Mouse (Mus musculus) small intestine, adult 2 months (tissue): ENCODE results near the gene Gcnt2.

Experiments
- CTCF ChIP-seq: fragments of 200-500 bp; IDR thresholded peaks from 2 replicates; pipeline ENCODE4 v1.5.1; 2012; ENCODE audit warnings: low read depth, mild to moderate bottlenecking, control low read depth, inconsistent platforms, low read length, moderate library complexity, mixed read lengths; ENCODE audit not compliant: insufficient replicate concordance, insufficient read length; ENCODE audit errors: extremely low read depth
- POLR2A ChIP-seq: fragments of 200-500 bp; IDR thresholded peaks from 2 replicates; pipeline ENCODE4 v1.6.1; 2012; ENCODE audit warnings: low read depth, mild to moderate bottlenecking, control low read depth, inconsistent platforms, low read length, moderate library complexity

- no peak for TF ChIP-seq CTCF
- TF ChIP-seq POLR2A: no peak
Observed at GRCm38 (mm10) chr13:40913395-40914018, 54.0 kb downstream of the Gcnt2 start.
